Mouse (Mus musculus) liver, postnatal 0 days (tissue): ENCODE results near the gene Fmn2. TPM values are rescaled to one million over a fixed set of nuclear protein-coding genes. Genes with fewer than 3 reads are reported as not detected.

ENCODE experiments used
- ATAC-seq: fragments of 200-750 bp; cut with Nextera tagmentation; 2 replicates; pipeline ENCODE4 v1.8.0; 2017; ENCODE audit warnings: mild to moderate bottlenecking, moderate library complexity
- DNase-seq: peaks from one replicate; pipeline ENCODE4 v3.0.0-alpha.2; 2016
- H3K27ac ChIP-seq: fragments of 300-500 bp; sonication (generic); 2 replicates; pipeline ENCODE4 v1.5.1; 2014; ENCODE audit warnings: antibody characterized with exemption, moderate library complexity, mild to moderate bottlenecking, low read depth
- H3K27me3 ChIP-seq: fragments of 300-500 bp; sonication (generic); 2 replicates; pipeline ENCODE4 v1.6.1; 2014; ENCODE audit warnings: low read length, control low read depth, mixed read lengths; ENCODE audit not compliant: insufficient read depth
- H3K36me3 ChIP-seq: fragments of 300-500 bp; sonication (generic); replicated peaks from 2 replicates; pipeline ENCODE4 v1.6.1; 2014; ENCODE audit warnings: mild to moderate bottlenecking, control low read depth, low read length, moderate library complexity, mixed read lengths; ENCODE audit not compliant: insufficient read depth
- H3K4me1 ChIP-seq: fragments of 300-500 bp; sonication (generic); 2 replicates; pipeline ENCODE4 v1.6.1; 2014; ENCODE audit warnings: antibody characterized with exemption, mild to moderate bottlenecking, control low read depth; ENCODE audit not compliant: insufficient read depth
- H3K4me2 ChIP-seq: fragments of 300-500 bp; sonication (generic); 2 replicates; pipeline ENCODE4 v1.6.1; 2014; ENCODE audit warnings: low read depth, mild to moderate bottlenecking, low read length, moderate library complexity, mixed read lengths
- H3K4me3 ChIP-seq: fragments of 300-500 bp; sonication (generic); 2 replicates; pipeline ENCODE4 v1.5.1; 2014; ENCODE audit warnings: low read depth, low read length
- H3K9ac ChIP-seq: fragments of 300-500 bp; sonication (generic); replicated peaks from 2 replicates; pipeline ENCODE4 v1.6.1; 2014; ENCODE audit warnings: mild to moderate bottlenecking, moderate library complexity
- H3K9me3 ChIP-seq: fragments of 300-500 bp; sonication (generic); 2 replicates; pipeline ENCODE4 v1.6.1; 2016; ENCODE audit warnings: mild to moderate bottlenecking, control low read depth, low read length, mixed read lengths
- CTCF ChIP-seq: sonication (generic); IDR thresholded peaks from 2 replicates; pipeline ENCODE4 v1.5.1; 2016; ENCODE audit warnings: antibody characterized with exemption, low read depth
- EP300 ChIP-seq: IDR thresholded peaks from 2 replicates; pipeline ENCODE4 v1.6.1; 2016; ENCODE audit warnings: antibody characterized with exemption, low read depth, mild to moderate bottlenecking
- WGBS: fragments of 180-500 bp; shearing (Covaris S2); extraction: QIAGEN DNeasy Blood & Tissue Kit; methylation state at CpG from one replicate; pipeline ENCODE4 v1.1.7; 2014; ENCODE audit not compliant: insufficient replicate concordance; 5-methylcytosine and 5-hydroxymethylcytosine counted together
- polyA plus RNA-seq: library from polyadenylated mRNA; unstranded; fragments of >200 nt; fragmentation: Nextera tagmentation; extraction: Ambion mirVana; gene quantifications from 2 replicates; pipeline ENCODE4 v1.2.1, GENCODE M21; 2015

Fmn2 gene
- polyA plus RNA-seq, 1 experiment from 2014 or later = 0.09 TPM

DNA sequence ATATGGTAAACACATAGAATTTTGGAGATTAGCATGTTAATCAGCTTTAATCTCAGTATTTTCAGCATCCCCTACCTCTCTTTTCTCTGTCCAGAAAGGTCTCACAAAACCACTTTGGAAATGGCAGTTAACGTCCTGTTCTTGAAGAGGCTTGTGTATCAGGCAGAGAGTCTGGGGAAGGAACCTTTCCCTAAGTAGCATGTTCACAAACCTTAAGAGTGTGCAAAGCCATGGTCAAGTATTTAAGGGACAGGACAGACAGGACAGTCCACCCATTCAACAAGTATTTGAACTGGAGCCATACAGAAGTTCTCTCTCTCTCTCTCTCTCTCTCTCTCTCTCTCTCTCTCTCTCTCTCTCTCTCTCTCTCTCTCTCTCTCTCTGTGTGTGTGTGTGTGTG, 614 bp upstream of the Fmn2 start:
- DNase-seq (no peak), ATAC-seq (no peak)
- Histone ChIP-seq H3K4me2 (no peak overlapping the region), H3K9me3 (no peaks in the 10 kb centered on the region), H3K4me3 (no peak overlapping the region), H3K27ac (no peak overlapping the region), H3K27me3 (peaks cover 27% of the 10 kb centered on the region), H3K9ac (no peak overlapping the region), H3K36me3 (no peaks in the 10 kb centered on the region), H3K4me1 (peaks cover 8% of the 10 kb centered on the region; the same call in 1 of the 2 replicates)
- TF ChIP-seq EP300 = no peak
- no peak for TF ChIP-seq CTCF
- 36% methylated on average over 1 of the region's 1 CpGs for WGBS

DNA sequence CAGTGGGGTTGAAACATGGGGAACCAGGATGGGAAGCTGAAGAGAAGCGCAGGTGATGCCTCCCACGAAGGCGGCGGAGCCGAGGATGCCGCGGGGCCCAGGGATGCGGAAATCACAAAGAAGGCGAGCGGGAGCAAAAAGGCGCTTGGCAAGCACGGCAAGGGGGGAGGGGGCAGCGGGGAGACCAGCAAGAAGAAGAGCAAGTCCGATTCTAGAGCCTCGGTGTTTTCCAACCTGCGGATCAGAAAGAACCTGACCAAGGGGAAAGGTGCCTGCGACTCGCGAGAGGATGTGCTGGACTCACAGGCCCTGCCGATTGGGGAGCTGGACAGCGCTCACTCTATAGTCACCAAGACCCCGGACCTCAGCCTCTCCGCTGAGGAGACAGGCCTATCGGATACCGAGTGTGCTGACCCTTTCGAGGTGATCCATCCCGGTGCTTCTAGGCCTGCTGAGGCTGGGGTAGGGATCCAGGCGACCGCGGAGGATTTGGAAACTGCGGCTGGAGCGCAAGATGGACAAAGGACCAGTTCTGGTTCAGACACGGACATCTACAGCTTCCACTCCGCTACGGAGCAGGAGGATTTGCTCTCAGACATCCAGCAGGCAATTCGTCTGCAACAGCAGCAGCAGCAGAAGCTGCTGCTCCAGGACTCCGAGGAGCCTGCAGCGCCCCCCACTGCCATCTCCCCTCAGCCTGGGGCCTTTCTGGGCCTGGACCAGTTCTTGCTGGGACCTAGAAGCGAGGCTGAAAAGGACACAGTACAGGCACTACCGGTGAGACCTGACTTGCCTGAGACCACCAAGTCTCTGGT, 613 bp downstream of the Fmn2 start:
- H3K27me3 ChIP-seq = peaks cover 27% of the 10 kb centered on the region
- DNase-seq = peak; percentile 20
- peaks cover 8% of the 10 kb centered on the region; the same call in 1 of the 2 replicates for H3K4me1 ChIP-seq
- no peaks in the 10 kb centered on the region for H3K9me3 ChIP-seq
- H3K27ac ChIP-seq = no peak overlapping the region
- no peaks in the 10 kb centered on the region for H3K36me3 ChIP-seq
- no peak overlapping the region for H3K9ac ChIP-seq
- TF ChIP-seq EP300 (no peak), CTCF (peak; percentile 16; the same call in 1 of the 2 replicates)
- WGBS = 1% methylated on average over 40 of the region's 40 CpGs
- H3K4me2 ChIP-seq = peak overlapping the region; percentile 70
- peak overlapping the region; percentile 48 for H3K4me3 ChIP-seq
- peak; percentile 27; the same call in 1 of the 2 replicates for ATAC-seq

DNA sequence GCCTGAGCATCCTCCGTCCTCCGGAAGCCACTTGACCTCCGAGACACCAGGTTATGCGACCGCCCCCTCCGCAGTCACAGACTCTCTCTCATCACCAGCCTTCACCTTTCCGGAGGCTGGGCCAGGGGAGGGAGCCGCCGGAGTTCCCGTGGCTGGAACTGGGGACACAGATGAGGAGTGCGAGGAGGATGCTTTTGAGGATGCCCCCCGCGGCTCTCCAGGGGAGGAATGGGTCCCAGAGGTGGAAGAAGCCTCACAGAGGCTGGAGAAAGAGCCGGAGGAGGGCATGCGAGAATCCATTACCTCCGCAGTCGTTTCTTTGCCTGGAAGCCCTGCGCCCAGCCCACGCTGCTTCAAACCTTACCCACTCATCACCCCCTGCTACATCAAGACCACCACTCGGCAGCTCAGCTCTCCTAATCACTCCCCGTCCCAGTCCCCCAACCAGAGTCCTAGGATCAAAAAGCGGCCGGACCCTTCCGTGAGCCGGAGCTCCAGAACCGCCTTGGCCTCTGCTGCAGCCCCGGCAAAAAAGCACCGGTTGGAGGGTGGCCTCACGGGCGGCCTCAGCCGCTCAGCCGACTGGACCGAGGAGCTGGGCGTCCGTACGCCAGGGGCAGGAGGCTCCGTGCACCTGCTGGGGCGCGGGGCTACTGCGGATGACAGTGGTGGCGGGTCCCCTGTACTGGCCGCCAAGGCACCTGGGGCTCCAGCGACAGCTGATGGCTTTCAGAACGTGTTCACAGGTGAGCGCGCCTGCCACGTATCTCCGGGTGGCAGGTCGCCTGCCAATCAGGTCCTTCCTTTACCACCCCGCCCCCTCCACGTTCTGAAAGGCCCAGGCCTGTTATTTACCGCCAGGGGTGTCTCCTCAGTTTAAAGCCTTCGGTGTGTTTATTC, 1.5 kb downstream of the Fmn2 start:
- Histone ChIP-seq H3K4me3 (peak overlapping the region; percentile 48), H3K36me3 (no peaks in the 10 kb centered on the region), H3K9me3 (no peaks in the 10 kb centered on the region), H3K4me1 (peaks cover 8% of the 10 kb centered on the region; the same call in 1 of the 2 replicates), H3K4me2 (peak overlapping the region; percentile 70), H3K27me3 (peaks cover 27% of the 10 kb centered on the region), H3K27ac (no peak overlapping the region), H3K9ac (no peak overlapping the region)
- WGBS = 4% methylated on average over 53 of the region's 53 CpGs
- TF ChIP-seq EP300 (no peak), CTCF (no peak)
- DNase-seq = peak; percentile 36
- peak; percentile 56 for ATAC-seq

DNA sequence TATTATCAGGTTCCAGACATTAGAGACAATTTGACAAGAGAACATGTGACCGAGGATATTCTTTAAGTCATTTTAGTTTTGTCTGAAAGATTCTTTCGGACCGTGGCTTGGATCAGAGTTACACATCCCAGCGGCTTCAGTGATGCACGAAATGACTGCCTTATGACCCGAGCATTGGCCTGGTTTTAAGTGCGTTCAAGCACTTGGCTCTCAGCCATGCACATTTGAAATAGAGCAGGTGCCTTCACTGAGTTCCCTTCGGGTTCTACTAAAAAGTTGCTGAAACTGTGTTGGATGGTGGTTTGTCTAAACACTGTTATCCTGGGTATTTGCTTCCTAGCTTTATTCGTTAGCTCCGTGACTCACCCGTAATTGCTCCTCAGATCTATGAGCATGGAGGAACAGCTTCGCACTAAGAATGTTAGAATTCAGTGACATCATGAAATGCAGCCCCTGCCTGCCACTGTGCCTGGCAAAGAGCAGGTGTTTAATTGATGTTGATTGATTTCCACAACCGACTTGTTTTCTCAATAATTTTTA, 7.0 kb downstream of the Fmn2 start:
- no peak overlapping the region for H3K4me3 ChIP-seq
- H3K27me3 ChIP-seq = peaks cover 6% of the 10 kb centered on the region
- TF ChIP-seq EP300 (no peak), CTCF (no peak)
- H3K27ac ChIP-seq = no peak overlapping the region
- ATAC-seq (no peak), DNase-seq (no peak)
- H3K4me1 ChIP-seq = no peaks in the 10 kb centered on the region
- no peaks in the 10 kb centered on the region for H3K36me3 ChIP-seq
- H3K9me3 ChIP-seq = no peaks in the 10 kb centered on the region
- 75% methylated on average over 13 of the region's 13 CpGs for WGBS
- H3K4me2 ChIP-seq = no peak overlapping the region
- no peak overlapping the region for H3K9ac ChIP-seq

DNA sequence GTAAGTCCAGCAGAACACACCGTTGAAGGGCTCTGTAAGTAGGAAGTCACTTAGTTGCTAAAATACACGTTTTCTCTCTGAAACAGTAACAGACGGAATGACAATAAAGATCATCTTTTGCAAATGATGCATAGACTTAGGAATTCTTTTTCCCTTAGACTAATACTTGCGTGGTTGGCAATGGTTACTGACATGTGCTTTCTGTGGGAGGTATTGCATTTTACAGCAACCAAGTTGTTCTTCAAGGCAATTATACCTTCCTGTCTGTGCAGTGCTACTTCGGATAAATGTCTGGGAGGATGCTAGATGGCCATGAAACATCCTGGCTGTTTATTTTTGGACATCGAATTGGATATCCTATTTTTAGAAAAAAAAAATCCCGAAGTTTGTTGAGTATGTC, 11.8 kb downstream of the Fmn2 start:
- WGBS = 67% methylated on average over 7 of the region's 7 CpGs
- Histone ChIP-seq H3K36me3 (no peaks in the 10 kb centered on the region), H3K9me3 (no peaks in the 10 kb centered on the region), H3K27me3 (no peaks in the 10 kb centered on the region), H3K4me2 (no peak overlapping the region), H3K9ac (no peak overlapping the region), H3K4me1 (no peaks in the 10 kb centered on the region), H3K4me3 (no peak overlapping the region), H3K27ac (no peak overlapping the region)
- ATAC-seq (no peak), DNase-seq (no peak)
- no peak for TF ChIP-seq EP300
- TF ChIP-seq CTCF = no peak
